Mouse (Mus musculus) MEL (cell line): ENCODE measurements at regions not wholly inside any gene's neighbourhood (a gene's known extent, or its start where the extent isn't known, plus 50 kb on each side); places are given as distances from the start of the nearest gene placed in this dataset.
"Not testable (repeated sequence)": the region's sequence is repeated elsewhere in the genome, so short reads cannot be mapped to it uniquely, and the experiment has no call there.

Experiments used
- CHD1 ChIP-seq: IDR thresholded peaks from 2 replicates; pipeline ENCODE4 v1.6.1; 2012; ENCODE audit warnings: low read depth, mild to moderate bottlenecking, inconsistent platforms, low read length, improper control_type of control experiment
- CTCF ChIP-seq, 3 experiments: IDR thresholded peaks in 2 of 3; conservative IDR thresholded peaks in 1 of 3; 2 replicates each; pipeline ENCODE4 v1.5.1; 2011 to 2012; ENCODE audit warnings: low read length in 3 of 3, low read depth in 2 of 3, mild to moderate bottlenecking in 2 of 3, improper control_type of control experiment in 1 of 3, inconsistent platforms in 1 of 3, mixed read lengths in 1 of 3, moderate library complexity in 1 of 3; ENCODE audit not compliant: control insufficient read depth in 1 of 3, insufficient read depth in 1 of 3, poor library complexity in 1 of 3, severe bottlenecking in 1 of 3
- EP300 ChIP-seq, 2 experiments: IDR thresholded peaks; 2 replicates each; pipeline ENCODE4 v1.6.1; 2011; ENCODE audit warnings: improper control_type of control experiment in 2 of 2, low read length in 2 of 2, low read depth in 1 of 2, mild to moderate bottlenecking in 1 of 2
- GATA1 ChIP-seq: IDR thresholded peaks from 2 replicates; pipeline ENCODE4 v1.6.1; 2011; ENCODE audit warnings: low read depth, low read length, improper control_type of control experiment
- HCFC1 ChIP-seq: IDR thresholded peaks from 2 replicates; pipeline ENCODE4 v1.6.1; 2012; ENCODE audit warnings: low read depth, mild to moderate bottlenecking, inconsistent platforms, low read length, improper control_type of control experiment, moderate library complexity
- KAT2A ChIP-seq: conservative IDR thresholded peaks from 2 replicates; pipeline ENCODE4 v1.6.1; 2012; ENCODE audit warnings: low read depth, low read length, improper control_type of control experiment, inconsistent platforms
- MAFK ChIP-seq: IDR thresholded peaks from 2 replicates; pipeline ENCODE4 v1.6.1; 2011; ENCODE audit warnings: low read depth, mild to moderate bottlenecking, low read length, improper control_type of control experiment, borderline replicate concordance
- NRF1 ChIP-seq: IDR thresholded peaks from 2 replicates; pipeline ENCODE4 v1.6.1; 2014; ENCODE audit warnings: low read depth, mild to moderate bottlenecking, inconsistent platforms, low read length, improper control_type of control experiment, moderate library complexity; ENCODE audit not compliant: poor library complexity, insufficient read depth, severe bottlenecking
- POLR2A ChIP-seq, 2 experiments: IDR thresholded peaks; 2 replicates each; pipeline ENCODE4 v1.6.1; 2011 to 2012; ENCODE audit warnings: low read length in 2 of 2, mild to moderate bottlenecking in 2 of 2, control low read depth in 1 of 2, improper control_type of control experiment in 1 of 2, low read depth in 1 of 2, moderate library complexity in 1 of 2; ENCODE audit not compliant: control insufficient read depth in 1 of 2, insufficient read depth in 1 of 2, poor library complexity in 1 of 2
- POLR2AphosphoS5 ChIP-seq: IDR thresholded peaks from 2 replicates; pipeline ENCODE4 v1.6.1; 2012; ENCODE audit warnings: low read depth, borderline replicate concordance, mild to moderate bottlenecking, inconsistent platforms, low read length, moderate library complexity, mixed read lengths
- RAD21 ChIP-seq: IDR thresholded peaks from 2 replicates; pipeline ENCODE4 v1.6.1; 2011; ENCODE audit warnings: mild to moderate bottlenecking, low read depth, low read length, improper control_type of control experiment
- SIN3A ChIP-seq: IDR thresholded peaks from 2 replicates; pipeline ENCODE4 v1.6.1; 2012; ENCODE audit warnings: low read length, improper control_type of control experiment, inconsistent platforms
- TAL1 ChIP-seq: IDR thresholded peaks from 2 replicates; pipeline ENCODE4 v1.6.1; 2012; ENCODE audit warnings: mild to moderate bottlenecking, inconsistent platforms, low read length, moderate library complexity, mixed read lengths
- ZKSCAN1 ChIP-seq: IDR thresholded peaks from 2 replicates; pipeline ENCODE4 v1.6.1; 2012; ENCODE audit warnings: low read depth, mild to moderate bottlenecking, inconsistent platforms, low read length, improper control_type of control experiment, moderate library complexity

- TF ChIP-seq CTCF (IDR thresholded peaks at IDR 0.05 in 2 of 3, conservative IDR thresholded peaks at IDR 0.05 in 1 of 3; ENCODE audit: control insufficient read depth in 1 of 3, insufficient read depth in 1 of 3, low read depth in 2 of 3, low read length in 3 of 3, poor library complexity in 1 of 3, severe bottlenecking in 1 of 3); HCFC1; POLR2A (IDR thresholded peaks at IDR 0.05; ENCODE audit: control insufficient read depth in 1 of 2, insufficient read depth in 1 of 2, low read depth in 1 of 2, low read length in 2 of 2, poor library complexity in 1 of 2); GATA1; TAL1; POLR2AphosphoS5; EP300 (IDR thresholded peaks at IDR 0.05; ENCODE audit: low read depth in 1 of 2, low read length in 2 of 2); RAD21; CHD1; MAFK; ZKSCAN1; NRF1; KAT2A; SIN3A: not testable (repeated sequence)
Observed at GRCm38 (mm10) chr3:22297831-22298230, 221.4 kb downstream of the Tbl1xr1 start.
